Mouse (Mus musculus): ENCODE measurements around the gene Fam169b.

Fam169b gene

DNA sequence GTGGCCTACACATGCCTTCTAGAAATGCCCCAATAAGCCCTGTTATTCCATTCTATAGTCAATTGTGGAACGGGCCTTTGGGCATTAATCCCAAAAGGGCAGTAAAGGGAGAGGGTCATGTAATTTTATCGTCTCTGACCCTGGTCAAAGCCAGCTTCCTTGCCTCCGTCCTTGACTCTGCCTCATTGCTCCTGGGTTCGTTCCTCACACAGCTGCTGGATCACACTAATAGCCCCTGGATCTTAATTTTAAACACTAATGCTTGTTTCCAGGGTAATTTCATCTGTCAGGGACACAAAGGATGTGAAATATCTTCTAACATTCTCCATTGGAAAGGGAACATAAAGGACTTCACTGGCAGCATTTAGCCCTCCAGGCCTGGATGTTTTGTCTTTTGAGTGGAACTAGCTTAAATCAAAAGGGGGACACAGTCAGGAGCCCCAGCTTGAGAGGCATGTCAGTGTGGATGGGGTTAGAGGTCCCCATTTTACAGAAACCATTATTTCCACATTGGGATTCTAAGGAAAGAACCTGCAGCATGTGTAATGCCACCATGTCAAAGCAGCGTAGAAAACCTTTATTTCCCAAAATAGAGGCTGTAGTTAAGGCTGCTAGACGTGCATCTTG lies 122.2 kb downstream of the Fam169b start:
- DNase-seq (ENCODE audit: low read depth, low spot score), result no peak

DNA sequence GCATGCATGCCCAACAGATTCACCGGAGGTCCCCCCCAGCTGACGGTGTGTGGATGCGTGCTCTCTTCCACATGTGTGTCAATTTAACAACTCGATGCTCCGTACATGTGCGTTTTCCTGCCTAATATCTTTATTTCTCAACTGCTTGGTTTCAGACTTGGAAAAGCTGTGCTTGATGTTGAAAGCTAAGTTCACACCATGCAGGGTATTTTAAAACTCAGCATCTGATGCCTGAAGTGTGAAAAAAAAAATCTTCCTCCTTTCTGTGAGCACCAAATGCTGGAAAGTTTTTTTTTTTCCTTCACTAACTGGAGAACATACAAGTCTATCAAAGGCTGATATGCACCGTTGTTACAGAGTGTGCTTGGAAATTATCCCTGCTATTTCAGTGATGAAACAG lies 126.9 kb downstream of the Fam169b start:
- no peak for DNase-seq (ENCODE audit: low read depth, low spot score)

DNA sequence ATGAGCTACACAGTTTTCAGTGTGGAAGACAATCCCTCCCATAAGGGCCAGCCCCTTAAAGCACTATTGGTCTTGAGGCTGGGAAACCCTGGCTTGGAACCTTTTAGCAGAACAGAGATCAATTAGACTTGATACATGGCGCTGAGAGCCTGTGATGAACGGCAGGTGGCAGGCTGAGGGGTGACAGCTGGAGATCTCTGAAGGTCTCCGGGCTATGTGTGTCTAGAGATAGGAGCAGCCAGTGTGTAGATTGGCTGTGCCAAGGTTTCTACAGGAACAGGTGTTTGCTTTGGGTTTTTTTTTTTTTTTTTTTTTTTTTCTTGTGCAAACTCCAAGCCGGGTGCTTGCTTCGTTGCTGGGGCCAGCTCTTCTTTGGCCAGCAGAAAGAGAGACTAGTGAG lies 135.0 kb downstream of the Fam169b start:
- DNase-seq (ENCODE audit: low read depth, low spot score), result no peak
